Mouse (Mus musculus) erythroblast, embryonic 14.5 days (primary cell): ENCODE results near the gene Cdk14. TPM values are rescaled to one million over a fixed set of nuclear protein-coding genes. Genes with fewer than 3 reads are reported as not detected.

ENCODE experiments used
- H3K27me3 ChIP-seq: 2 replicates; pipeline ENCODE4 v1.6.1; 2012; ENCODE audit warnings: inconsistent platforms; ENCODE audit not compliant: control insufficient read depth
- H3K36me3 ChIP-seq: 2 replicates; pipeline ENCODE4 v1.6.1; 2012; ENCODE audit warnings: mild to moderate bottlenecking, inconsistent platforms; ENCODE audit not compliant: control insufficient read depth
- H3K4me1 ChIP-seq: 2 replicates; pipeline ENCODE4 v1.6.1; 2012; ENCODE audit warnings: inconsistent platforms; ENCODE audit not compliant: control insufficient read depth
- H3K4me3 ChIP-seq: replicated peaks from 2 replicates; pipeline ENCODE3; 2012; ENCODE audit warnings: moderate library complexity, mild to moderate bottlenecking, inconsistent platforms
- H3K9me3 ChIP-seq: 2 replicates; pipeline ENCODE4 v1.6.1; 2012; ENCODE audit warnings: low read length, inconsistent platforms, mixed read lengths; ENCODE audit not compliant: control insufficient read depth
- GATA1 ChIP-seq: IDR thresholded peaks from 2 replicates; pipeline ENCODE4 v1.6.1; 2012; ENCODE audit warnings: low read length, inconsistent platforms, mixed read lengths
- TAL1 ChIP-seq: IDR thresholded peaks from 3 replicates; pipeline ENCODE4 v1.6.1; 2012; ENCODE audit warnings: low read length, inconsistent platforms, mixed read lengths
- polyA plus RNA-seq: library from polyadenylated mRNA; stranded (reverse); fragments of >175 nt; gene quantifications from 2 replicates; pipeline ENCODE4 v1.2.3, GENCODE M21; 2012

The Cdk14 gene
- polyA plus RNA-seq, 1 experiment = not detected

DNA sequence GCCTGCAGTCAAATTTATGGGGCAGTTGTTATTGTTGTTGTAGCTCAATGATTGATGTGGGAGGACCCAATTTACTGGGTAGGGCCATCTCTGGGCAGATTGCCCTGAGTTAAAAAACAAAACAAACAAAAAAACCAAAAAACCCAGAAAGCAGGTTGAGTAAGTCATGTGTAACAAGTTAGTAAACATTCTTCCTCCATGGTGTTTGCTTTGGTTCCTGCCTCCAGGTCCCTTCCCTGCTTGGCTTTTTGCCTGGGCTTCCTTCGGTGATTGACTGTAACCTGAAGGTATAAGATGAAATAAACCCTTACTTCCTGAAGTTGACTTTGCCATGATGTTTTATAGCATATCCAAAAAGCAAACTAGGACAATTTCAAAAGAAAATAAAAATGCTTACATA lies 377.4 kb downstream of the Cdk14 start:
- Histone ChIP-seq H3K36me3 (no peaks in the 10 kb centered on the region), H3K4me1 (no peaks in the 10 kb centered on the region), H3K9me3 (no peaks in the 10 kb centered on the region), H3K4me3 (no peak overlapping the region), H3K27me3 (no peaks in the 10 kb centered on the region)
- TF ChIP-seq TAL1 (no peak), GATA1 (no peak)

GRCm38 (mm10) chr5:5041480-5041879 lies 378.6 kb downstream of the Cdk14 start:
- no peak for TF ChIP-seq GATA1
- TF ChIP-seq TAL1 = no peak
- H3K27me3 ChIP-seq = no peaks in the 10 kb centered on the region

DNA sequence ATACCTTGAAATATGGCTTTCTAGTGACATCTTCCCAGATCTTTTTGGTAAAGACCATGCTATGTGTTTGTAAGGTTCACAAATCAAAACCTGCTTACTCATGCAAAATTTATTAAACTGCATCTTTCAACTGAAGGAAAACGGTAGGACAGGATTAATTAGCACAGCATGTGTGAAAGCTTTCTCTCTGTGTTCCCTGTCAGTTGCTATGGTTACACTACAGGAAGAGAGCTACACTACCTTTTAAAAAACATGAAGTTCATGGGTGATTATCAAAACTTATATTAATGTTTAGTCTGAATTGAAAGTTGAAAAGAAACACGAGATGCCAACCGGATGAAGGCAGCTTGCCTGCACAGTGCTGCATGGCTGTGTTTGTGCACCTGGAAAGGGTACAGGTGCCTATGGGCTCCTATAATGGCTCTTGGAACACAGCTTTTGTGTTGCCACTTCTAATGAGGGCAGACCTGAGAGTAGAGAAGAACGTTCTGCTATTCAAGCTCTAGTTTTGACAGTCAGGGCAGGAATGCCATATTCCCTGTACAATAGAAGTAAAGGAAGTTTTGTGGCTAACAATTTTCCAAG lies 380.3 kb downstream of the Cdk14 start:
- no peaks in the 10 kb centered on the region for H3K9me3 ChIP-seq
- no peaks in the 10 kb centered on the region for H3K36me3 ChIP-seq
- no peak for TF ChIP-seq TAL1
- no peaks in the 10 kb centered on the region for H3K27me3 ChIP-seq
- H3K4me3 ChIP-seq = no peak overlapping the region
- no peaks in the 10 kb centered on the region for H3K4me1 ChIP-seq

More at GRCm38 (mm10) chr5:5041480-5041879, 378.6 kb downstream of the Cdk14 start:
- H3K9me3 ChIP-seq = no peaks in the 10 kb centered on the region
- H3K4me1 ChIP-seq = no peaks in the 10 kb centered on the region
- no peaks in the 10 kb centered on the region for H3K36me3 ChIP-seq
- no peak overlapping the region for H3K4me3 ChIP-seq

- TF ChIP-seq GATA1 (no peak), TAL1 (no peak)
- Histone ChIP-seq H3K9me3 (no peaks in the 10 kb centered on the region), H3K4me1 (no peaks in the 10 kb centered on the region), H3K36me3 (no peaks in the 10 kb centered on the region), H3K27me3 (no peaks in the 10 kb centered on the region), H3K4me3 (no peak overlapping the region)
These were observed 386.7 kb downstream of the Cdk14 start for GRCm38 (mm10) chr5:5033445-5033844.

GRCm38 (mm10) chr5:5032847-5033246 lies 387.3 kb downstream of the Cdk14 start:
- no peaks in the 10 kb centered on the region for H3K36me3 ChIP-seq
- H3K4me3 ChIP-seq = no peak overlapping the region
- no peaks in the 10 kb centered on the region for H3K4me1 ChIP-seq
- TF ChIP-seq GATA1 (no peak), TAL1 (no peak)
- no peaks in the 10 kb centered on the region for H3K9me3 ChIP-seq
- H3K27me3 ChIP-seq = no peaks in the 10 kb centered on the region

DNA sequence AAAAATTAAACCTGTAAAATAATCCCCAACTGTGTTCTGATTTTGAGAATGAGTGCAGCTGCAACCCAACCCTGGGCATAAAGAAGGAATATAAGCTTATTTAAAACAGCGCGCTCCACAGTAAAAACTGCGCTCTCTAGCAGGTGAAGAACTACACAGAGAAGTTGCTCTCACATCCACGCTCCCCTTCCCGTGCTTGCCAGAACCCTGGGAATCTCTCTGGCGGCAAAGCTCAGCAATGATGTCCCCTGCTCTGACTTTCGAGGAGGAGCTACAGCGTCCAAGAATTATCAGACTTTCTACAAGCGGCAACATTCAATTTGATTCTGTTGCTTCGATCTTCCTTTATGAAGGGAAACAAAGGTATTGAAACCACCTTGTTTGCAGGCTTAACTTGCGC lies 387.7 kb downstream of the Cdk14 start:
- TF ChIP-seq TAL1 (no peak), GATA1 (no peak)
- Histone ChIP-seq H3K27me3 (no peaks in the 10 kb centered on the region), H3K9me3 (no peaks in the 10 kb centered on the region), H3K4me3 (no peak overlapping the region), H3K36me3 (no peaks in the 10 kb centered on the region), H3K4me1 (no peaks in the 10 kb centered on the region)

DNA sequence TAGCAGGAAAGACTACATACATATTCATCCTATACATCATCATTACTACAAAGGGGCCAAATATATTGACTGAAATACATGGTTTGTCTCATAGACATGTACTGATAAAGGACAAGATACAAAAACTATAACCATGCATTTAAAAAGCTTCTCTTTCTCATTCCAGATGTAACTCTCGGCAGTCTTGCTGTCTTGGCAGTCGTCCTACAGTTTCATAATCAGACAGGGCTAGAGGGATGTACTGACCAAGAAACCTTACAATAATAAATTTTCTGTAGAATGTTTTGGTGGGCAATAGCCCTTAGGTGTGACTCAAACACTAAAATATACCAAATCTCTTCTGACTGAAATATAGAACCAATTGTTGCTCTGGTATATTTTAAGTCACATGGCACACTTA lies 389.7 kb downstream of the Cdk14 start:
- no peak for TF ChIP-seq TAL1
- TF ChIP-seq GATA1 = no peak
- Histone ChIP-seq H3K27me3 (no peaks in the 10 kb centered on the region), H3K4me3 (no peak overlapping the region), H3K36me3 (no peaks in the 10 kb centered on the region), H3K9me3 (no peaks in the 10 kb centered on the region), H3K4me1 (no peaks in the 10 kb centered on the region)

DNA sequence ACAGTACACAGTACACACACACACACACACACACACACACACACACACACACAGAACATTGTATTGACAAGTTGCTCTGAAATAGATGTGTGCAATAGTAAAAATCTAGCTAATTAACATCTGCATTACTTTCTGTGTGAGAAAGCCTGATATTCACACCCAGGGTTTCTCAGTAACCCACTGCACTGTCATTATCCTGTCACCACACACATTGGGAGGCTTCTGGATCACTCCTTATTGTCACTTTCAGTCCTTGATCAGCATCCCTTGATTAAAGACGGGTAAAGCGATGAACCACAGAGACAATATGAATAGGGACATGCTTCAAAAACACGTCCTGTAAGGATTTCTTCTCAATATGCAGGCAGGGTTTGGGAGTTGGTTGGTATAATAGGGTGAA lies 401.2 kb downstream of the Cdk14 start:
- Histone ChIP-seq H3K9me3 (no peaks in the 10 kb centered on the region), H3K4me3 (no peak overlapping the region), H3K36me3 (no peaks in the 10 kb centered on the region), H3K27me3 (no peaks in the 10 kb centered on the region), H3K4me1 (no peaks in the 10 kb centered on the region)
- TF ChIP-seq GATA1 = no peak
- TF ChIP-seq TAL1 = no peak

DNA sequence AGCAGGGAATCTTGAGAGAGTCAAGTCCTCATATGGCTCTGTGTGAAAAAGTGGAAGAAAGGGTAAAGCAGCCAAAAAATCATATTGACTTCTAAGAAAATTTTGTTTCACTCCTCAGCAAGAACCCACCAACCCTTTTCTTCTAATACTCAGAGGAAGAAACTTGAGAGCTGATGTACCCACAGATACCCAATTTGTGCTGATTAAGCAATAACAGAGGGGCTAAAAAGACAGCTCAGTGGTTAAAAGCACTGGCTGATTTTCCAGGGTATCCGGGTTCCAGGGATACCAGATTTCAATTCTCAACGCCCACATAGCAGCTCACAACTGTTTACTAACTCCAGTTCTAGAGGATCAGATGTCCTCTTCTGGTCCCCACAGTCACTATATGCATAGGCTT lies 401.9 kb downstream of the Cdk14 start:
- Histone ChIP-seq H3K27me3 (no peaks in the 10 kb centered on the region), H3K36me3 (no peaks in the 10 kb centered on the region)

GRCm38 (mm10) chr5:5013783-5014182 lies 406.3 kb downstream of the Cdk14 start:
- Histone ChIP-seq H3K4me1 (no peaks in the 10 kb centered on the region), H3K36me3 (no peaks in the 10 kb centered on the region), H3K9me3 (no peaks in the 10 kb centered on the region), H3K4me3 (no peak overlapping the region), H3K27me3 (no peaks in the 10 kb centered on the region)
- TF ChIP-seq GATA1 (no peak), TAL1 (no peak)

More for the DNA sequence above, 401.9 kb downstream of the Cdk14 start:
- Histone ChIP-seq H3K4me3 (no peak overlapping the region), H3K9me3 (no peaks in the 10 kb centered on the region), H3K4me1 (no peaks in the 10 kb centered on the region)
- TF ChIP-seq GATA1 = no peak
- TF ChIP-seq TAL1 = no peak
